Mouse (Mus musculus) testis, adult 2 months (tissue): Measurements from ENCODE around the gene Tmem91.

Experiments
- CTCF ChIP-seq: fragments of 200-500 bp; IDR thresholded peaks from 2 replicates; pipeline ENCODE4 v1.5.1; 2012; ENCODE audit warnings: low read depth, mild to moderate bottlenecking, inconsistent platforms, low read length, moderate library complexity; ENCODE audit not compliant: control insufficient read depth, insufficient read depth, insufficient replicate concordance
- POLR2A ChIP-seq: fragments of 200-500 bp; IDR thresholded peaks from 2 replicates; pipeline ENCODE4 v1.6.1; 2012; ENCODE audit warnings: low read depth, mild to moderate bottlenecking, inconsistent platforms, low read length, moderate library complexity; ENCODE audit not compliant: control insufficient read depth

DNA sequence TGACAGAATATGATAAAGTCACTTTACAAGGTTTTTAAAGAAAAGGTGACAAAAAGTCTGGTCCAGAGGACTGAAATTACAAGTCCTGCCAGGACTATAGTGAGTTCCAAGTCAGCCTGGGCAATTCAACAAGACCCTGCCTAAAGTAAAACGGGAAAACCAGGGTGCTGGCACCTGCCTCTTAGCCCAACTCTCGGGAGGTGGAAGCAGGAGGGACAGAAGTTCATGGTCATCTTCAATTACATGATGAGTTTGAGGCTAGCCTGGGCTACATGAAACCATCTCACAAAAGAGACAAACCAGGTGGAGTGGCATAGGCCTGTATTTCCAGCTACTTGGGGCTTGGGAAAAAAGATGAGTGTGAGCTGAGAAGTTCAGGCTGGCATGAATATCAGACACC is 3.3 kb downstream of the Tmem91 start:
- TF ChIP-seq POLR2A (no peak), CTCF (no peak)
